In the genomic region with DNA sequence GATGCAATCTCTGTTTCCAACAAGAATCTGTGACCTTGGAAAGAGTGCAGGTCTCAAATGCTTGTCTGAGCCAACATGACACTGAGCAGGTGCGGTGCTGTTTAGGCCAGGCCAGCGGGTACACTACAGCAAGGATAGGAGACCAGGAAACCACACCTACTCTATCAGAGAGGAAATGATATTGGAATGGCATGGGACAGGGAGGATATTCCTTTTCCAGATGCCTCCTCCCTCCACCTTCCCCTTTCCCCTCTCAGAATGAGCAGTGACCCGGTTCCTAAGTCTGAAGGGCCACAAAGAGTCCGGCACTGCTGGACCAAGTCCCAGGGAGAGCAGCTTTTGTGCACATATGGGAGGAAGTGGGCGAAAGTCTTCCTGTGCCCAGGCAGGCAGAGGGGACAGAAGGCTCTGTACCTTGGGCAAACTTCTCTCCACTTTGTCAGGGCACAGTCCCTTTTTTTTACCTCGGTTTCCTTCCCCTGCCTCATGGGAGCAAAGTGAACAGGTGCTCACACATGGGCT, we compare ENCODE assay signal across 10 mouse cellular contexts. TPM values are rescaled to one million over a fixed set of nuclear protein-coding genes. Genes with fewer than 3 reads are reported as not detected.
DNase-seq lines count a peak whose midpoint lies in the region; ATAC-seq lines count a peak whose summit lies in the region.
"Had no signal": no experiment of that assay in that cellular context is flagged by ENCODE, and none has a peak within 500 bp of the region (broad histone marks: within the 10 kb centered on the region; RNA-seq: fewer than 3 reads in every experiment).

No protein-coding gene starts in this region.

- 56% methylated on average over 6 of the region's 6 CpGs for WGBS in heart, embryonic 11.5 days (ENCODE audit: insufficient replicate concordance)
- WGBS in midbrain, embryonic 10.5 days = 66% methylated on average over 6 of the region's 6 CpGs

- peak overlapping the region; percentile 66; the same call in 1 of the 2 replicates for H3K4me2 ChIP-seq in heart, embryonic 11.5 days

- H3K9me3 ChIP-seq in heart, embryonic 11.5 days (replicated peaks; ENCODE audit: control insufficient read depth, low read length) = no peaks in the 10 kb centered on the region
- no peaks in the 10 kb centered on the region for H3K9me3 ChIP-seq in midbrain, embryonic 10.5 days (replicated peaks)

- no peak for ATAC-seq in heart, embryonic 11.5 days (replicated peaks; ENCODE audit: insufficient number of reproducible peaks, low FRiP score, low TSS enrichment)

- H3K36me3 ChIP-seq in heart, embryonic 11.5 days (ENCODE audit: control insufficient read depth, insufficient read depth, low read length) = no peaks in the 10 kb centered on the region
- no peaks in the 10 kb centered on the region for H3K36me3 ChIP-seq in midbrain, embryonic 10.5 days

- no peak overlapping the region for H3K4me3 ChIP-seq in heart, embryonic 11.5 days (ENCODE audit: low read depth, low read length)
- H3K4me3 ChIP-seq in midbrain, embryonic 10.5 days = peak overlapping the region; percentile 58

- H3K27ac ChIP-seq in heart, embryonic 11.5 days (ENCODE audit: low read depth, low read length) = no peak overlapping the region
- H3K27ac ChIP-seq in midbrain, embryonic 10.5 days (replicated peaks) = peak overlapping the region; percentile 73; the same call in 1 of the 2 replicates

- H3K9ac ChIP-seq in heart, embryonic 11.5 days (ENCODE audit: low read depth, low read length) = no peak overlapping the region

- DNase-seq in heart, adult 18-20 months = peak; percentile 17 to 47
- DNase-seq in heart, postnatal 4 days = no peak
- peak; percentile 46 for DNase-seq in cerebellum, adult 9-10 months
- DNase-seq in midbrain, embryonic 10.5 days (ENCODE audit: low spot score) = no peak
- DNase-seq in lung, adult 18-20 months = no peak
- DNase-seq in kidney, adult 9 months = no peak
- no peak for DNase-seq in layer of hippocampus, postnatal 10 days (ENCODE audit: low spot score in 2 of 2)

- peaks cover 21% of the 10 kb centered on the region for H3K27me3 ChIP-seq in heart, embryonic 11.5 days (ENCODE audit: control insufficient read depth, insufficient read depth, low read length)
- H3K27me3 ChIP-seq in midbrain, embryonic 10.5 days (ENCODE audit: low read depth, poor library complexity, severe bottlenecking) = peaks cover 36% of the 10 kb centered on the region

- H3K4me1 ChIP-seq in heart, embryonic 11.5 days (ENCODE audit: control insufficient read depth, insufficient read depth, low read length) = no peaks in the 10 kb centered on the region
- peaks cover 15% of the 10 kb centered on the region for H3K4me1 ChIP-seq in midbrain, embryonic 10.5 days

RNA-seq across cellular contexts. Expression of gene Neurod6, which starts 4.9 kb away (rescaled TPM):
- total RNA-seq in heart, adult 18-20 months (2021) = not detected
- total RNA-seq in heart, postnatal 4 days (2021) = not detected
- 0.46 TPM in 2 replicates for polyA plus RNA-seq in heart, embryonic 11.5 days (2014; fragmentation: Nextera tagmentation; extraction: Ambion mirVana)
- 0.05 TPM in 1 of 2 replicates, not detected in the other for polyA plus RNA-seq in midbrain, embryonic 10.5 days (2016; fragmentation: Nextera tagmentation; extraction: Ambion mirVana)
- total RNA-seq in layer of hippocampus, postnatal 10 days (2021) = 100 to 1,000 TPM; 223 to 261 TPM
- polyA plus RNA-seq: C2C12; spleen, adult 2 months had no signal

Comparison
In these comparisons a context has a peak if more than half of its experiments do, and no peak if none do; other contexts are left out.
1. DNase-seq: peak in heart, adult 18-20 months (2 of 2) and cerebellum, adult 9-10 months (single experiment); none in heart, postnatal 4 days (single experiment), midbrain, embryonic 10.5 days (single experiment), lung, adult 18-20 months (0 of 2), kidney, adult 9 months (single experiment) and layer of hippocampus, postnatal 10 days (0 of 2).
2. RNA of gene Neurod6, which starts 4.9 kb away (total RNA-seq): 223 to 261 TPM in layer of hippocampus, postnatal 10 days; not detected in heart, adult 18-20 months and not detected in heart, postnatal 4 days; every median in the first group is over 100 times any median in the second.